Mouse (Mus musculus) heart, embryonic 12.5 days (tissue): ENCODE measurements around the gene Rapgef1. TPM values are rescaled to one million over a fixed set of nuclear protein-coding genes. Genes with fewer than 3 reads are reported as not detected.

Experiments
- ATAC-seq: fragments of 200-750 bp; cut with Nextera tagmentation; 2 replicates; pipeline ENCODE4 v1.8.0; 2017; ENCODE audit warnings: moderate TSS enrichment, moderate library complexity; ENCODE audit not compliant: insufficient number of reproducible peaks, low FRiP score
- H3K27ac ChIP-seq: fragments of 300-500 bp; sonication (generic); 2 replicates; pipeline ENCODE4 v1.5.1; 2016; ENCODE audit warnings: mild to moderate bottlenecking, moderate library complexity; ENCODE audit not compliant: poor library complexity, severe bottlenecking
- H3K27me3 ChIP-seq: fragments of 300-500 bp; sonication (generic); replicated peaks from 2 replicates; pipeline ENCODE4 v1.6.1; 2016; ENCODE audit warnings: mild to moderate bottlenecking, moderate library complexity
- H3K36me3 ChIP-seq: fragments of 300-500 bp; sonication (generic); 2 replicates; pipeline ENCODE4 v1.6.1; 2016; ENCODE audit warnings: mild to moderate bottlenecking, moderate library complexity
- H3K4me1 ChIP-seq: fragments of 300-500 bp; sonication (generic); replicated peaks from 2 replicates; pipeline ENCODE4 v1.6.1; 2016; ENCODE audit warnings: mild to moderate bottlenecking
- H3K4me2 ChIP-seq: fragments of 300-500 bp; sonication (generic); 2 replicates; pipeline ENCODE4 v1.6.1; 2016; ENCODE audit warnings: mild to moderate bottlenecking, moderate library complexity
- H3K4me3 ChIP-seq: fragments of 300-500 bp; sonication (generic); 2 replicates; pipeline ENCODE4 v1.5.1; 2016; ENCODE audit warnings: mild to moderate bottlenecking
- H3K9ac ChIP-seq: fragments of 300-500 bp; sonication (generic); 2 replicates; pipeline ENCODE4 v1.6.1; 2016; ENCODE audit warnings: mild to moderate bottlenecking, moderate library complexity
- H3K9me3 ChIP-seq: fragments of 300-500 bp; sonication (generic); replicated peaks from 2 replicates; pipeline ENCODE4 v1.6.1; 2016; ENCODE audit warnings: mild to moderate bottlenecking, moderate library complexity
- WGBS: fragments of 180-500 bp; shearing (Covaris S2); methylation state at CpG from one replicate; pipeline ENCODE4 v1.1.7; 2016; 5-methylcytosine and 5-hydroxymethylcytosine counted together
- polyA plus RNA-seq: library from polyadenylated mRNA; unstranded; fragments of >200 nt; fragmentation: Nextera tagmentation; extraction: Ambion mirVana; gene quantifications from 2 replicates; pipeline ENCODE4 v1.2.1, GENCODE M21; 2016

The Rapgef1 gene
- 13.2 and 14.5 TPM in 2 replicates for polyA plus RNA-seq

- peaks cover 4% of the 10 kb centered on the region; the same call in 1 of the 2 replicates for H3K9me3 ChIP-seq
- peaks cover 44% of the 10 kb centered on the region for H3K4me1 ChIP-seq
- peak within 1 kb of the TSS; percentile 81 for H3K4me2 ChIP-seq
- H3K36me3 ChIP-seq, result no peaks in the 10 kb centered on the region
- H3K9ac ChIP-seq, result peak within 1 kb of the TSS; percentile 95
- no peaks in the 10 kb centered on the region for H3K27me3 ChIP-seq
- WGBS, result 8% methylated on average over 101 of the region's 101 CpGs
- peak within 1 kb of the TSS; percentile 88 for H3K27ac ChIP-seq
- ATAC-seq, result peak; percentile 78
- H3K4me3 ChIP-seq, result peak within 1 kb of the TSS; percentile 87
These were observed at the start of gene Rapgef1 for GRCm38 (mm10) chr2:29619484-29620300. Gene Rapgef1, plus strand, starts transcription at chr2:29619720.

DNA sequence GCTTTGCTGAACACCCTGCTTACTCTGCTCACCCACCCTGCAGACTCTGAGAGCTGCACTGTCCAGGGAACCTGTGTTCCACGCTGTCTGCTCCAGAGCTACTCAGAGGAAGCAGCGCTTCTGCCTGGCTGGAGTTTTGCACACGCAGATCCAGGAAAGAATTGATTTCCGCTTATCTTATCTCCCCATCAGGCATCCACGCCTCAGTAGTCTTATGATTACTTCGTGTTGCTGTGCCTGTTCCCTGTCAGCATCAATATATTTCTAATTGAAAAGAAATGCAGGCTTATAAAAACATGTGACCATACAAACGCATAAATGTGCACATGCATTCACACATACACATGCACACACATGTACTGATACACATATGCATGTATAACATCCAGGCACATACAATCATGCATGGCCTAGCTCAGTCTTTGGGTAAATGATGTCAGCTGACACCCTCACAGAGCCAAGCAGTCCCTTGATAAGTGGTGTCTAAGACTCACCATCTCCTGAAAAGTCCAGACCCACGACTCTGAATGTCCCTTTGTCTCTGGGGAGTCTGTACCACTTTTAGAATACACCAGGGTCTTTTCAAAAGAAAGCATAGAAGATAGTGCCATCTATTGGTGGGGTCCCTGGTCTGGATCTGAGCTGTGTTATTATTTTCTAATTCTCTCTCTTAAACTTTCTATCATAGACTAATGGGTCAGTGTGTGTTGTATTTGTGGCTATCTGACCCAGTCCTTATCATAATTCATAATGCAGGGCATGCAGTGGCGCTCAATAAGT lies 47.4 kb upstream of the Rapgef1 start:
- whole genome bisulfite sequencing, result 58% methylated on average over 9 of the region's 9 CpGs
- H3K9ac ChIP-seq, result no peak overlapping the region
- no peaks in the 10 kb centered on the region for H3K36me3 ChIP-seq
- no peak overlapping the region for H3K27ac ChIP-seq
- H3K4me2 ChIP-seq, result no peak overlapping the region
- ATAC-seq, result no peak
- H3K4me1 ChIP-seq, result peaks cover 6% of the 10 kb centered on the region; the same call in 1 of the 2 replicates
- no peak overlapping the region for H3K4me3 ChIP-seq
- 0 out of 2 replicates have a peak, but pooled peaks cover 10% of the 10 kb centered on the region for H3K27me3 ChIP-seq
- H3K9me3 ChIP-seq, result no peaks in the 10 kb centered on the region

GRCm38 (mm10) chr2:29572811-29573427 lies 46.6 kb upstream of the Rapgef1 start:
- Histone ChIP-seq H3K4me3 (no peak overlapping the region), H3K4me2 (no peak overlapping the region), H3K9me3 (no peaks in the 10 kb centered on the region), H3K4me1 (peaks cover 6% of the 10 kb centered on the region; the same call in 1 of the 2 replicates), H3K27ac (no peak overlapping the region), H3K9ac (no peak overlapping the region), H3K27me3 (0 out of 2 replicates have a peak, but pooled peaks cover 11% of the 10 kb centered on the region), H3K36me3 (no peaks in the 10 kb centered on the region)
- WGBS, result 38% methylated on average over 5 of the region's 5 CpGs
- no peak for ATAC-seq

DNA sequence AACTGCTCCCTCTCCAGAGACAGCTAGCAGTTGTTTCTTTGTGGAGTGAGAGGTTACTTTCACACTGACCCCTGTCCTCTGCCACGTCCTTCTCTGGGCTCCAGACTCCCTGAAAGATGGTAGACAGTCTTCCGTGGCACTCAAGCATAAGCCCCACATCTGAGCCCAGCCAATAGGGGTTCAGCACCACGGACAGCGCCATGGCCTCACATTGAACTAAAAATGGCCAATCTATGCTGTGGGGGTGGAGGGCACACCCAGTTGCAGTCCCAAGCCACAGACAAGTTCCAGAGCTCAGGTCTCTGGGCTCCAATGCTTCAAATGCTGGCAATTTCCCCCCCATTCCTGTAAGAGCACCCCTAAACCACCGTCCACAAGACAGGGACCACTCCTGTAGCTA lies 45.9 kb upstream of the Rapgef1 start:
- 7% methylated on average over 5 of the region's 5 CpGs for WGBS
- ATAC-seq, result no peak
- Histone ChIP-seq H3K9ac (no peak overlapping the region), H3K27ac (no peak overlapping the region), H3K4me2 (no peak overlapping the region), H3K9me3 (no peaks in the 10 kb centered on the region), H3K4me3 (no peak overlapping the region), H3K27me3 (0 out of 2 replicates have a peak, but pooled peaks cover 11% of the 10 kb centered on the region), H3K36me3 (no peaks in the 10 kb centered on the region), H3K4me1 (peaks cover 6% of the 10 kb centered on the region; the same call in 1 of the 2 replicates)

DNA sequence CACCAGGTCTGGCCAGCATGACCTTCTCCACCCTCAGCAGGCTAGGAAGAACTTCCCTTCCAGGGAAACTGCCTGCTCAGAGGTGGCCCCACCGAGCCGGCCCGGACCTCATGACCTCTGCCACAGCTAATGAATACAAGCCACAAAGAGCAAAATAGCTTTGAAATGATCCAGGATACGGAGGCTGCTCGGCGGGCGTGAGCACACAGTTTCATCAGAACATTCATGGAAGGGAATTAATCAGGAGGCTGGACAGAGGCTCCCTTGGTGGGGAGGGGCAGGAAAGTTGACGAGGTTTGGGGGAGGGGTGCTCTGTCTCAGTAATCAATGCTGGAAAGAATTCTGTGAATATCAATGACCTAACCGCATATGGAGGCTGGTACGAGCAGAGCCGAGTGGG lies 45.3 kb upstream of the Rapgef1 start:
- Histone ChIP-seq H3K4me3 (no peak overlapping the region), H3K27ac (no peak overlapping the region), H3K27me3 (0 out of 2 replicates have a peak, but pooled peaks cover 11% of the 10 kb centered on the region), H3K9ac (no peak overlapping the region), H3K36me3 (no peaks in the 10 kb centered on the region), H3K9me3 (no peaks in the 10 kb centered on the region), H3K4me1 (peaks cover 6% of the 10 kb centered on the region; the same call in 1 of the 2 replicates), H3K4me2 (no peak overlapping the region)
- ATAC-seq, result no peak
- 41% methylated on average over 11 of the region's 11 CpGs for WGBS

DNA sequence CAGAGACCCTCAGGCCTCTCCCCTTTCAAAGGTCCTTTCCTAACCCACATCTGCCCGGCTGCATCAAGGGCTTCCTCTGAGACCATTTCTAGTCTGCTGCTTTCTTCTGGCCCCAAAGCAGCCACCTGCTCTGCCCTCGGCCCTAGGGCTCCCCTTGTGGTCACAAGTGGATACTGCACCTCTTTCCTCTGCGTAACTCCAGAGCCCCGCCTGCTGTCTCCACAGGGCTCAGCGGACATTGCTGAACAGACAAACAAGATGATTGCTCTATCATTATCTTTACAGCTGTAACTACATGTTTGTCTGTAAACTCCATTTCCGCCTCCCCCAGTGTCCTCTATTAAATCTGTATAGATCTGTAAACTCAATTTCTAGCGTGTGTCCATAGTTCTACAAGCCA lies 37.1 kb upstream of the Rapgef1 start:
- H3K4me3 ChIP-seq, result no peak overlapping the region
- no peaks in the 10 kb centered on the region; the same call in 1 of the 2 replicates for H3K4me1 ChIP-seq
- 0 out of 2 replicates have a peak, but pooled peaks cover 2% of the 10 kb centered on the region for H3K27me3 ChIP-seq
- no peaks in the 10 kb centered on the region for H3K9me3 ChIP-seq
- ATAC-seq, result no peak
- no peaks in the 10 kb centered on the region for H3K36me3 ChIP-seq
- 3% methylated on average over 7 of the region's 7 CpGs for WGBS
- H3K9ac ChIP-seq, result no peak overlapping the region
- H3K27ac ChIP-seq, result no peak overlapping the region
- H3K4me2 ChIP-seq, result no peak overlapping the region

DNA sequence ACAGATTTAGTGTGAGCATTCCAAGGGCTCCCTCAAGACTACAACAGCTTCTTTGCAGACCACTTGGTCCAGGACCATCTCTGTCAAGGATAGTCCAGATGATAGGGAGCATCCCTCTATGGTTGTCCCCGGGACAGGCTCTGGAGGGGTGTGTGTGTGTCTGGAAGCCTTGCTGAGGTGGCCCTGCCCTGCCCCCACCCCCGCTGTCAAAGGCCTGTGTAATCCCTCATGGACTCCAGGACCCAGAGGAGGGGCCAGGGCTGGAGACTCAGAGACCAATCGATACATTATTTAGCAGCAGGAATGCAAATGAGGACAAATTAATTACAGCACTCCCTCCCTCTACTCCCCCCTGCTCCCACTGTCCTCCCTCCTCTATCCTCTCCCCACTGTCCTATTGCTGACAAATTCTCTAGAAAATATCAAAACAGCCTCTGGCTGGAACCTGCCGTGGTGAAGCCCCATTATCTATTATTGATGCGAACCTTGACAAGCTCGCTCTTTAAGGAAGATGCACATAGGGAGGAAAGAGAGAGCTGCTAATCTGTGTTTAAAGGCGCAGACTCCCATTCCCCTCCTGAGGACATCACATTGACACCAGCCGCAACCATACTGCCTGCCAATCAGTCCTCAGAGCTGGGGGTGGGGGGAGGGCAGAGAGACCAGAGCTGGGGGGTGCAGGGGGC lies 33.4 kb upstream of the Rapgef1 start:
- Histone ChIP-seq H3K9me3 (no peaks in the 10 kb centered on the region), H3K27ac (no peak overlapping the region), H3K4me3 (no peak overlapping the region), H3K9ac (no peak overlapping the region), H3K4me2 (no peak overlapping the region), H3K36me3 (no peaks in the 10 kb centered on the region), H3K27me3 (peaks cover 5% of the 10 kb centered on the region; the same call in 1 of the 2 replicates), H3K4me1 (no peaks in the 10 kb centered on the region)
- ATAC-seq, result no peak
- 29% methylated on average over 8 of the region's 8 CpGs for WGBS

DNA sequence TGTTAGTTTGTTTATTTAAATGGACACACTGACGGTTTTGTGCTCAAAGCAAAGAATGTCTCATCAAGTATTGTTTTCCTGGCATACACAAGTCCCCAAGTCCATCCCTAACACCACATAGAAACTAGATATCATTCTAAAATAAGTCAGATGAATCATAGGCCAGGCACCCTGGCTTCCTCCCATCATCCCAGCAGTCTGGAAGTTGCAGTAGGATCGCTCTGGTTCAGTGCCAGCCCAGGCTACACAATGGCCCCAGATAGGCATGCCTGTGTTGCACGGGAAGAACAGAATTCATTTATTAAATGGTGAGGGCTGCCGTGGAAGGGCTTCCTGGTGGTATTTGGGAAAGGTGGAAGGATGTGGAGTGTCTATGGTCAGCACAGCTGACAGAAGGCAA lies 31.5 kb upstream of the Rapgef1 start:
- H3K9ac ChIP-seq, result no peak overlapping the region
- H3K4me1 ChIP-seq, result no peaks in the 10 kb centered on the region
- no peaks in the 10 kb centered on the region for H3K9me3 ChIP-seq
- WGBS, result 53% methylated on average over 4 of the region's 4 CpGs
- H3K36me3 ChIP-seq, result no peaks in the 10 kb centered on the region
- no peak overlapping the region for H3K4me2 ChIP-seq
- no peak overlapping the region for H3K4me3 ChIP-seq
- H3K27me3 ChIP-seq, result peaks cover 8% of the 10 kb centered on the region; the same call in 1 of the 2 replicates
- ATAC-seq, result no peak
- no peak overlapping the region for H3K27ac ChIP-seq

- Histone ChIP-seq H3K9me3 (no peaks in the 10 kb centered on the region), H3K27ac (no peak overlapping the region), H3K4me3 (no peak overlapping the region), H3K36me3 (no peaks in the 10 kb centered on the region), H3K4me1 (no peaks in the 10 kb centered on the region), H3K4me2 (no peak overlapping the region), H3K9ac (no peak overlapping the region), H3K27me3 (peaks cover 8% of the 10 kb centered on the region; the same call in 1 of the 2 replicates)
- ATAC-seq, result no peak
- 38% methylated on average over 10 of the region's 10 CpGs for WGBS
These were observed 30.3 kb upstream of the Rapgef1 start for GRCm38 (mm10) chr2:29589266-29589665.

DNA sequence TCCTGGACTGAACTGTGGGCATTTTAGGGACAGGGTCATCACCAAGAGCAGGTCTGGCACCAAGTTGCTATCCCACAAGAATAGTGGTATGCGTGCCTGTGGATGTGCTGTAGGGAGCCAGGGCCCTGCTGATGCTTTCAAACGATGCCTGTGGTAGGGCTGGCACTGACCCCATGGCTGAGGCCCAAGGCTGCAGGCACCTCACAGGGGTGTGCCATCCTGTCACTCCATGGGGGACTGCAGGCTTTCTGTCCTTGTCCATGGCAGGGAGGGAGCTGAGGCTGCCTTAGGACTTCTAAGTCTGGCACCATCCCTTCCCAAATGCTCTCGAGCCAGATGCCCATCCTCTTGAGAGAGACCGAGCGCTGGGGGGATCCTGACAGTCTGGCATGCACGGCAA lies 27.9 kb upstream of the Rapgef1 start:
- Histone ChIP-seq H3K36me3 (no peaks in the 10 kb centered on the region), H3K4me1 (no peaks in the 10 kb centered on the region), H3K27ac (no peak overlapping the region), H3K4me3 (no peak overlapping the region), H3K9ac (no peak overlapping the region), H3K4me2 (no peak overlapping the region), H3K27me3 (peaks cover 8% of the 10 kb centered on the region; the same call in 1 of the 2 replicates), H3K9me3 (no peaks in the 10 kb centered on the region)
- 81% methylated on average over 6 of the region's 6 CpGs for WGBS
- ATAC-seq, result no peak
